ENCODE assay signal across 13 mouse cellular contexts in genomic region chr6:86776706-86777071, GRCm38 (mm10). TPM values are rescaled to one million over a fixed set of nuclear protein-coding genes. Genes with fewer than 3 reads are reported as not detected.
DNase-seq lines count a peak whose midpoint lies in the region; ATAC-seq and TF ChIP-seq lines count a peak whose summit lies in the region.
"Had no signal": no experiment of that assay in that cellular context is flagged by ENCODE, and none has a peak within 500 bp of the region (broad histone marks: within the 10 kb centered on the region; RNA-seq: fewer than 3 reads in every experiment).

No protein-coding gene starts in this region.

- no peak for ATAC-seq in intestine, embryonic 16.5 days
- ATAC-seq in intestine, embryonic 15.5 days, result no peak
- no peak for ATAC-seq in stomach, postnatal 0 days (ENCODE audit: low FRiP score, low TSS enrichment)
- ATAC-seq: forebrain, embryonic 14.5 days had no signal

- no peak for TF ChIP-seq POLR2A in cerebellum, adult 2 months (IDR thresholded peaks at IDR 0.05; ENCODE audit: borderline replicate concordance, insufficient read depth, low read length)

- WGBS in cerebellum, adult 2 months, result 60% methylated on average over 4 of the region's 4 CpGs
- WGBS in intestine, embryonic 16.5 days, result 62% methylated on average over 4 of the region's 4 CpGs
- WGBS in intestine, embryonic 15.5 days, result 62% methylated on average over 4 of the region's 4 CpGs
- 55% methylated on average over 4 of the region's 4 CpGs for WGBS in stomach, postnatal 0 days

- no peak for TF ChIP-seq EP300 in stomach, postnatal 0 days (optimal IDR thresholded peaks at IDR 0.05)

- H3K4me2 ChIP-seq in intestine, embryonic 16.5 days (ENCODE audit: low read depth, low read length), result no peak overlapping the region
- no peak overlapping the region for H3K4me2 ChIP-seq in intestine, embryonic 15.5 days (replicated peaks)
- no peak overlapping the region for H3K4me2 ChIP-seq in stomach, postnatal 0 days (replicated peaks; ENCODE audit: low read depth)
- H3K4me2 ChIP-seq: embryonic facial prominence, embryonic 15.5 days; hindbrain, embryonic 13.5 days had no signal

- no peak overlapping the region for H3K4me3 ChIP-seq in cerebellum, adult 2 months (replicated peaks; ENCODE audit: insufficient read depth, low read depth, low read length)
- no peak overlapping the region for H3K4me3 ChIP-seq in intestine, embryonic 16.5 days (ENCODE audit: low read length)
- H3K4me3 ChIP-seq in intestine, embryonic 15.5 days (replicated peaks), result no peak overlapping the region
- no peak overlapping the region for H3K4me3 ChIP-seq in stomach, postnatal 0 days (ENCODE audit: low read depth, low read length)
- H3K4me3 ChIP-seq: embryonic facial prominence, embryonic 15.5 days; hindbrain, embryonic 13.5 days had no signal

- no peaks in the 10 kb centered on the region for H3K9me3 ChIP-seq in intestine, embryonic 16.5 days (ENCODE audit: control insufficient read depth, low read length)
- H3K9me3 ChIP-seq in intestine, embryonic 15.5 days, result no peaks in the 10 kb centered on the region
- H3K9me3 ChIP-seq in stomach, postnatal 0 days (ENCODE audit: control insufficient read depth, low read length), result no peaks in the 10 kb centered on the region
- H3K9me3 ChIP-seq: embryonic facial prominence, embryonic 15.5 days; hindbrain, embryonic 13.5 days; megakaryocyte, embryonic 14.5 days had no signal

- H3K36me3 ChIP-seq in intestine, embryonic 16.5 days (ENCODE audit: control insufficient read depth, insufficient read depth, low read length), result no peaks in the 10 kb centered on the region
- H3K36me3 ChIP-seq in intestine, embryonic 15.5 days, result no peaks in the 10 kb centered on the region
- no peaks in the 10 kb centered on the region for H3K36me3 ChIP-seq in stomach, postnatal 0 days (ENCODE audit: control insufficient read depth, insufficient read depth, low read length)
- H3K36me3 ChIP-seq: embryonic facial prominence, embryonic 15.5 days; hindbrain, embryonic 13.5 days had no signal

- no peak for DNase-seq in cerebellum, adult 2 months
- DNase-seq in cerebellum, adult 11 months, result no peak
- DNase-seq in right cerebral cortex, adult 2 months (ENCODE audit: low spot score in 2 of 2), result peak; percentile 32 to 36
- DNase-seq in right cerebral cortex, postnatal 25 days, result no peak
- DNase-seq in stomach, postnatal 0 days (ENCODE audit: low spot score), result no peak
- DNase-seq in embryo, embryonic 9.5 days (ENCODE audit: extremely low spot score), result no peak
- DNase-seq: kidney, adult 9 months had no signal

- H3K9ac ChIP-seq in intestine, embryonic 16.5 days (ENCODE audit: low read depth, low read length), result no peak overlapping the region
- H3K9ac ChIP-seq in intestine, embryonic 15.5 days, result no peak overlapping the region
- no peak overlapping the region for H3K9ac ChIP-seq in stomach, postnatal 0 days (ENCODE audit: low read length)
- H3K9ac ChIP-seq: embryonic facial prominence, embryonic 15.5 days; hindbrain, embryonic 13.5 days had no signal

- H3K27ac ChIP-seq in cerebellum, adult 2 months (ENCODE audit: insufficient read depth, low read length), result no peak overlapping the region
- peak overlapping the region; percentile 12; the same call in 1 of the 2 replicates for H3K27ac ChIP-seq in intestine, embryonic 16.5 days (ENCODE audit: low read length)
- H3K27ac ChIP-seq in intestine, embryonic 15.5 days, result no peak overlapping the region
- H3K27ac ChIP-seq in stomach, postnatal 0 days (replicated peaks), result no peak overlapping the region; the same call in 1 of the 2 replicates
- H3K27ac ChIP-seq: embryonic facial prominence, embryonic 15.5 days; hindbrain, embryonic 13.5 days had no signal

- 0 out of 2 replicates have a peak, but pooled peaks have one; percentile 11 for TF ChIP-seq CTCF in cerebellum, adult 2 months (IDR thresholded peaks at IDR 0.05; ENCODE audit: borderline replicate concordance, insufficient read depth, low read depth, low read length)
- peak; percentile 34; the same call in 1 of the 2 replicates for TF ChIP-seq CTCF in stomach, postnatal 0 days (IDR thresholded peaks at IDR 0.05; ENCODE audit: low read depth)

- H3K4me1 ChIP-seq in cerebellum, adult 2 months (ENCODE audit: control insufficient read depth, insufficient read depth, low read length), result 0 out of 2 replicates have a peak, but pooled peaks cover 4% of the 10 kb centered on the region
- peaks cover 9% of the 10 kb centered on the region; the same call in 1 of the 2 replicates for H3K4me1 ChIP-seq in intestine, embryonic 16.5 days (ENCODE audit: control insufficient read depth, insufficient read depth, low read length)
- H3K4me1 ChIP-seq in intestine, embryonic 15.5 days (replicated peaks), result peaks cover 4% of the 10 kb centered on the region; the same call in 1 of the 2 replicates
- peaks cover 3% of the 10 kb centered on the region; the same call in 1 of the 2 replicates for H3K4me1 ChIP-seq in stomach, postnatal 0 days (replicated peaks; ENCODE audit: control insufficient read depth, insufficient read depth)
- H3K4me1 ChIP-seq: hindbrain, embryonic 13.5 days had no signal

- no peaks in the 10 kb centered on the region for H3K27me3 ChIP-seq in cerebellum, adult 2 months (ENCODE audit: control insufficient read depth, insufficient read depth, low read length)
- H3K27me3 ChIP-seq in intestine, embryonic 16.5 days (replicated peaks; ENCODE audit: control insufficient read depth, insufficient read depth, low read length), result no peaks in the 10 kb centered on the region
- no peaks in the 10 kb centered on the region for H3K27me3 ChIP-seq in intestine, embryonic 15.5 days (replicated peaks)
- H3K27me3 ChIP-seq in stomach, postnatal 0 days (ENCODE audit: control insufficient read depth, insufficient read depth, low read length), result no peaks in the 10 kb centered on the region
- H3K27me3 ChIP-seq: embryonic facial prominence, embryonic 15.5 days; hindbrain, embryonic 13.5 days; megakaryocyte, embryonic 14.5 days had no signal

RNA-seq across cellular contexts. Expression of gene Anxa4, which starts 16.7 kb away (rescaled TPM):
- 7.3 and 8.1 TPM in 2 replicates for polyA plus RNA-seq in cerebellum, adult 2 months (2012; rRNA removed)
- 538 and 653 TPM in 2 replicates for polyA plus RNA-seq in intestine, embryonic 16.5 days (2015; fragmentation: Nextera tagmentation; extraction: Ambion mirVana)
- 345 and 376 TPM in 2 replicates for polyA plus RNA-seq in intestine, embryonic 15.5 days (2015; fragmentation: Nextera tagmentation; extraction: Ambion mirVana)
- polyA plus RNA-seq in stomach, postnatal 0 days (2015; fragmentation: Nextera tagmentation; extraction: Ambion mirVana), result 111 and 114 TPM in 2 replicates

RNA-seq across cellular contexts. Expression of gene Gmcl1, which starts 43.5 kb away (rescaled TPM):
- 30.3 and 31.0 TPM in 2 replicates for polyA plus RNA-seq in cerebellum, adult 2 months (2012; rRNA removed)
- polyA plus RNA-seq in intestine, embryonic 16.5 days (2015; fragmentation: Nextera tagmentation; extraction: Ambion mirVana), result 22.1 and 24.3 TPM in 2 replicates
- polyA plus RNA-seq in intestine, embryonic 15.5 days (2015; fragmentation: Nextera tagmentation; extraction: Ambion mirVana), result 31.2 and 31.7 TPM in 2 replicates
- 11.6 and 14.0 TPM in 2 replicates for polyA plus RNA-seq in stomach, postnatal 0 days (2015; fragmentation: Nextera tagmentation; extraction: Ambion mirVana)

Comparison
In these comparisons a context has a peak if more than half of its experiments do, and no peak if none do; other contexts are left out.
1. DNase-seq: peak in right cerebral cortex, adult 2 months (2 of 2); none in cerebellum, adult 2 months (0 of 2), cerebellum, adult 11 months (single experiment), right cerebral cortex, postnatal 25 days (single experiment), stomach, postnatal 0 days (single experiment) and embryo, embryonic 9.5 days (single experiment).
2. RNA of gene Anxa4, which starts 16.7 kb away (polyA plus RNA-seq): 538 to 653 TPM in intestine, embryonic 16.5 days, 345 to 376 TPM in intestine, embryonic 15.5 days and 111 to 114 TPM in stomach, postnatal 0 days; 7.3 to 8.1 TPM in cerebellum, adult 2 months; every median in the first group is over 10 times any median in the second.